Mouse (Mus musculus) myocyte (in vitro differentiated cells): Measurements from ENCODE around the gene Nphs1.

Experiments
- CEBPB ChIP-seq: IDR thresholded peaks from 2 replicates; pipeline ENCODE4 v1.6.1; 2011; ENCODE audit warnings: mild to moderate bottlenecking, moderate library complexity; ENCODE audit not compliant: poor library complexity, insufficient read depth, severe bottlenecking
- E2F4 ChIP-seq: IDR thresholded peaks from one replicate; pipeline ENCODE4 v1.6.1; 2011; ENCODE audit warnings: mild to moderate bottlenecking, control low read depth, moderate library complexity; ENCODE audit not compliant: insufficient read depth
- MAX ChIP-seq: IDR thresholded peaks from one replicate; pipeline ENCODE4 v1.6.1; 2011; ENCODE audit warnings: low read depth, mild to moderate bottlenecking, control low read depth
- MYOD1 ChIP-seq, 3 experiments: IDR thresholded peaks; one replicate each; pipeline ENCODE4 v1.6.1; 2011; ENCODE audit warnings: control low read depth in 2 of 3, low read depth in 2 of 3, mild to moderate bottlenecking in 2 of 3, moderate library complexity in 1 of 3; ENCODE audit not compliant: insufficient read length in 2 of 3, control insufficient read depth in 1 of 3
- MYOG ChIP-seq, 3 experiments: IDR thresholded peaks; one replicate each; pipeline ENCODE4 v1.6.1; 2011; ENCODE audit warnings: control low read depth in 2 of 3, low read depth in 2 of 3, mild to moderate bottlenecking in 2 of 3; ENCODE audit not compliant: insufficient read length in 2 of 3, control insufficient read depth in 1 of 3, insufficient read depth in 1 of 3
- POLR2A ChIP-seq: IDR thresholded peaks from one replicate; pipeline ENCODE4 v1.6.1; 2011; ENCODE audit warnings: low read depth, mild to moderate bottlenecking, control low read depth, moderate library complexity; ENCODE audit not compliant: insufficient read length
- POLR2AphosphoS2 ChIP-seq: IDR thresholded peaks from one replicate; pipeline ENCODE4 v1.6.1; 2011; ENCODE audit warnings: low read depth, control low read depth; ENCODE audit not compliant: insufficient read length
- REST ChIP-seq: IDR thresholded peaks from one replicate; pipeline ENCODE4 v1.6.1; 2011; ENCODE audit warnings: mild to moderate bottlenecking, control low read depth, moderate library complexity; ENCODE audit not compliant: insufficient read depth, insufficient read length
- SRF ChIP-seq: IDR thresholded peaks from one replicate; pipeline ENCODE4 v1.6.1; 2011; ENCODE audit warnings: low read depth; ENCODE audit not compliant: control insufficient read depth, insufficient read length
- TCF12 ChIP-seq: IDR thresholded peaks from one replicate; pipeline ENCODE4 v1.6.1; 2011; ENCODE audit warnings: mild to moderate bottlenecking, control low read depth; ENCODE audit not compliant: poor library complexity, insufficient read depth, severe bottlenecking
- TCF3 ChIP-seq: IDR thresholded peaks from one replicate; pipeline ENCODE4 v1.6.1; 2011; ENCODE audit warnings: low read depth, control low read depth; ENCODE audit not compliant: insufficient read length
- USF1 ChIP-seq: IDR thresholded peaks from one replicate; pipeline ENCODE4 v1.6.1; 2011; ENCODE audit warnings: low read depth, mild to moderate bottlenecking, control low read depth, moderate library complexity

DNA sequence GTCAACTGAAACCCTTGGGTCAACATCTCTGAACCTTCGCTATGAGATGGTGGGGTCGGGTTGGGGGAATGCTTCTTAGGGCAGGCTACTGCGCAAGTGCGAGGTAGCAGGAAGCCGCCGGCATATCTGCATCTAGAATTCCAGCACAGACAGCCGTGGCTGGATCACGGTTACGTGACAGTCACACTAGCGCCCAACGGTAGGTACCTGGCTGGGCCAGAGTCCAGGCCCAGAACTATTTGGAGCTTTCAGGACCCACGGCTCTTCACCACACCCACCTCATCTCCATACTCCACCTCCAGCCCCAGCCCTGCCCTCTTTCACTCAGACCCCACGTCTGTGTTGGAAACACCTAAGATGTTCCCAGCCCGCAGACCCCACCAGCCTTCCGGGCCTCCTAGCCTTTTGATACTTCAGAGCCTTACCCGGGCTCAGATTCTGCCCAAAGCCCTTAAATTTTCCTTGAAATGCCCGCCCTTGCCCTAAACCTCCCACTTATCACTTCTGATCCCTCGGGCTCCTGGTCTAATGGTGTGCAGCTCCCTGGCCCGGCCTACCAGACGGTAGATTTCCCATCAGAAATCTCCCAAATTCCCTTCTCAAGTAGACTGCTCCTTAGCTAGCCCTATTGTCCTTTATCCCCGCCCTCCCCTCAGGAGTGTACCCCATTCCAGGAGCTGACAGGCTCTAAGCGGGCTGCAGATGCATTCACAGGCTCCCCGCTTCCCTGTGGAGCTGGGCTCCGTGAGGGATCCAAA is 57.1 kb downstream of the Nphs1 start:
- TF ChIP-seq E2F4 (no peak), POLR2A (no peak), TCF12 (no peak), MYOG (IDR thresholded peaks at IDR 0.05; ENCODE audit: control insufficient read depth in 1 of 3, insufficient read depth in 1 of 3, insufficient read length in 2 of 3, low read depth in 2 of 3) (no peak), MAX (no peak), USF1 (no peak), CEBPB (no peak), MYOD1 (IDR thresholded peaks at IDR 0.05; ENCODE audit: control insufficient read depth in 1 of 3, insufficient read length in 2 of 3, low read depth in 2 of 3) (no peak), SRF (no peak), POLR2AphosphoS2 (no peak), TCF3 (no peak), REST (no peak)
